Mouse (Mus musculus): ENCODE data around the gene Ccdc124. TPM values are rescaled to one million over a fixed set of nuclear protein-coding genes. Genes with fewer than 3 reads are reported as not detected.
"Not testable (repeated sequence)": the region's sequence is repeated elsewhere in the genome, so short reads cannot be mapped to it uniquely, and the experiment has no call there.

Gene Ccdc124
- polyA plus RNA-seq, 1 experiment from 2014 or later: 78.8 TPM

GRCm38 (mm10) chr8:70823802-70824201, 49.9 kb downstream of the Ccdc124 start:
- H3K36me3 ChIP-seq: no peaks in the 10 kb centered on the region
- 78% methylated on average over 7 of the region's 7 CpGs for WGBS (ENCODE audit: insufficient replicate concordance)
- no peaks in the 10 kb centered on the region for H3K9me3 ChIP-seq (replicated peaks)
- H3K4me3 ChIP-seq: no peak overlapping the region
- no peak for ATAC-seq
- no peak overlapping the region for H3K4me2 ChIP-seq
- peaks cover 30% of the 10 kb centered on the region for H3K27me3 ChIP-seq (replicated peaks)
- no peak overlapping the region for H3K27ac ChIP-seq
- H3K4me1 ChIP-seq: peaks cover 33% of the 10 kb centered on the region
- no peak overlapping the region for H3K9ac ChIP-seq

- not testable (repeated sequence) for H3K36me3 ChIP-seq; H3K9ac ChIP-seq; H3K4me2 ChIP-seq; H3K27ac ChIP-seq; ATAC-seq; H3K9me3 ChIP-seq (replicated peaks); H3K4me3 ChIP-seq
- Histone ChIP-seq H3K27me3 (replicated peaks) (peaks cover 38% of the 10 kb centered on the region), H3K4me1 (peaks cover 33% of the 10 kb centered on the region)
- WGBS (ENCODE audit: insufficient replicate concordance): 77% methylated on average over 3 of the region's 3 CpGs
Observed at GRCm38 (mm10) chr8:70822594-70822993, 51.1 kb downstream of the Ccdc124 start.

- 42% methylated on average over 11 of the region's 11 CpGs for WGBS (ENCODE audit: insufficient replicate concordance)
- H3K4me3 ChIP-seq: no peak overlapping the region
- no peaks in the 10 kb centered on the region for H3K36me3 ChIP-seq
- H3K27ac ChIP-seq: no peak overlapping the region
- H3K27me3 ChIP-seq (replicated peaks): peaks cover 44% of the 10 kb centered on the region
- peak overlapping the region; percentile 14 for H3K9ac ChIP-seq
- H3K9me3 ChIP-seq (replicated peaks): no peaks in the 10 kb centered on the region
- no peak for ATAC-seq
- H3K4me1 ChIP-seq: peaks cover 37% of the 10 kb centered on the region
- 0 out of 2 replicates have a peak overlapping the region, but pooled peaks have one; percentile 8 for H3K4me2 ChIP-seq
Observed at GRCm38 (mm10) chr8:70821992-70822391, 51.7 kb downstream of the Ccdc124 start.

GRCm38 (mm10) chr8:70821399-70821962, 52.3 kb downstream of the Ccdc124 start:
- Histone ChIP-seq H3K9ac (peak overlapping the region; percentile 14), H3K4me2 (0 out of 2 replicates have a peak overlapping the region, but pooled peaks have one; percentile 8), H3K36me3 (no peaks in the 10 kb centered on the region), H3K9me3 (replicated peaks) (no peaks in the 10 kb centered on the region), H3K4me1 (peaks cover 42% of the 10 kb centered on the region), H3K27me3 (replicated peaks) (peaks cover 49% of the 10 kb centered on the region), H3K27ac (no peak overlapping the region), H3K4me3 (no peak overlapping the region)
- ATAC-seq: peak; percentile 35; the same call in 1 of the 2 replicates
- 15% methylated on average over 30 of the region's 30 CpGs for WGBS (ENCODE audit: insufficient replicate concordance)

- Histone ChIP-seq H3K27ac (0 out of 2 replicates have a peak overlapping the region, but pooled peaks have one; percentile 33), H3K9me3 (replicated peaks) (no peaks in the 10 kb centered on the region), H3K27me3 (replicated peaks) (peaks cover 61% of the 10 kb centered on the region), H3K9ac (0 out of 2 replicates have a peak overlapping the region, but pooled peaks have one; percentile 12), H3K4me3 (peak overlapping the region; percentile 19; the same call in 1 of the 2 replicates), H3K4me1 (peaks cover 45% of the 10 kb centered on the region), H3K36me3 (no peaks in the 10 kb centered on the region), H3K4me2 (peak overlapping the region; percentile 52)
- ATAC-seq: peak; percentile 44
- 8% methylated on average over 31 of the region's 31 CpGs for WGBS (ENCODE audit: insufficient replicate concordance)
Observed at GRCm38 (mm10) chr8:70820101-70820935, 53.4 kb downstream of the Ccdc124 start.

Small RNAs within 50 kb of the gene (microRNA-seq; reads per million reads assigned to microRNA genes)
- not detected for gene Mir7067

Other genes starting within 250 kb of the Ccdc124 start
- 4.4 and 4.9 TPM in 2 replicates for gene Gdf15, start 241.5 kb downstream of the Ccdc124 start, polyA plus RNA-seq (2016; fragmentation: Nextera tagmentation; extraction: Ambion mirVana)
- gene Pgpep1, start 213.5 kb downstream of the Ccdc124 start, polyA plus RNA-seq (2016; fragmentation: Nextera tagmentation; extraction: Ambion mirVana): 19.6 and 24.2 TPM in 2 replicates
- gene Lsm4, start 200.7 kb downstream of the Ccdc124 start, polyA plus RNA-seq (2016; fragmentation: Nextera tagmentation; extraction: Ambion mirVana): 266 and 269 TPM in 2 replicates
- gene Jund, start 175.0 kb downstream of the Ccdc124 start, polyA plus RNA-seq (2016; fragmentation: Nextera tagmentation; extraction: Ambion mirVana): 59.5 and 66.8 TPM in 2 replicates
- not detected in 2 replicates for gene Iqcn, start 170.5 kb downstream of the Ccdc124 start, polyA plus RNA-seq (2016; fragmentation: Nextera tagmentation; extraction: Ambion mirVana)
- not detected in 2 replicates for gene Gm3336, start 155.4 kb downstream of the Ccdc124 start, polyA plus RNA-seq (2016; fragmentation: Nextera tagmentation; extraction: Ambion mirVana)
- gene Pde4c, start 150.2 kb downstream of the Ccdc124 start, polyA plus RNA-seq (2016; fragmentation: Nextera tagmentation; extraction: Ambion mirVana): 0.56 and 0.71 TPM in 2 replicates
- gene Rab3a, start 119.3 kb downstream of the Ccdc124 start, polyA plus RNA-seq (2016; fragmentation: Nextera tagmentation; extraction: Ambion mirVana): 3.3 and 3.9 TPM in 2 replicates
- 52.2 and 52.7 TPM in 2 replicates for gene Mpv17l2, start 113.0 kb downstream of the Ccdc124 start, polyA plus RNA-seq (2016; fragmentation: Nextera tagmentation; extraction: Ambion mirVana)
- 23.3 and 27.3 TPM in 2 replicates for gene Pik3r2, start 97.2 kb downstream of the Ccdc124 start, polyA plus RNA-seq (2016; fragmentation: Nextera tagmentation; extraction: Ambion mirVana)
- 9.8 and 10.4 TPM in 2 replicates for gene Mast3, start 68.9 kb downstream of the Ccdc124 start, polyA plus RNA-seq (2016; fragmentation: Nextera tagmentation; extraction: Ambion mirVana)
- gene Il12rb1, start 65.5 kb downstream of the Ccdc124 start, polyA plus RNA-seq (2016; fragmentation: Nextera tagmentation; extraction: Ambion mirVana): 0.18 and 0.22 TPM in 2 replicates
- gene Arrdc2, start 34.2 kb downstream of the Ccdc124 start, polyA plus RNA-seq (2016; fragmentation: Nextera tagmentation; extraction: Ambion mirVana): 16.1 and 17.8 TPM in 2 replicates
- 0.55 and 0.72 TPM in 2 replicates for gene Kcnn1, start 10.7 kb downstream of the Ccdc124 start, polyA plus RNA-seq (2016; fragmentation: Nextera tagmentation; extraction: Ambion mirVana)
- 0.08 and 0.11 TPM in 2 replicates for gene Slc5a5, start 18.8 kb upstream of the Ccdc124 start, polyA plus RNA-seq (2016; fragmentation: Nextera tagmentation; extraction: Ambion mirVana)
- 3,066 and 3,170 TPM in 2 replicates for gene Rpl18a, start 23.5 kb upstream of the Ccdc124 start, polyA plus RNA-seq (2016; fragmentation: Nextera tagmentation; extraction: Ambion mirVana)
- 28.4 and 30.9 TPM in 2 replicates for gene Map1s, start 32.0 kb upstream of the Ccdc124 start, polyA plus RNA-seq (2016; fragmentation: Nextera tagmentation; extraction: Ambion mirVana)

Measured in liver, embryonic 12.5 days (tissue).